Mouse (Mus musculus) olfactory bulb, adult 2 months (tissue): ENCODE results near the gene Usp47.

Experiments
- CTCF ChIP-seq: fragments of 200-500 bp; IDR thresholded peaks from 2 replicates; pipeline ENCODE4 v1.5.1; 2012; ENCODE audit warnings: low read depth, mild to moderate bottlenecking, low read length, moderate library complexity; ENCODE audit not compliant: insufficient read depth
- POLR2A ChIP-seq: fragments of 200-500 bp; IDR thresholded peaks from 2 replicates; pipeline ENCODE4 v1.6.1; 2012; ENCODE audit warnings: mild to moderate bottlenecking, low read depth, low read length, moderate library complexity; ENCODE audit not compliant: insufficient read depth

GRCm38 (mm10) chr7:112119248-112119647 is 95.9 kb downstream of the Usp47 start:
- no peak for TF ChIP-seq CTCF
- TF ChIP-seq POLR2A: no peak
